Mouse (Mus musculus): ENCODE data around the gene Nck2. TPM values are rescaled to one million over a fixed set of nuclear protein-coding genes. Genes with fewer than 3 reads are reported as not detected.
A peak's percentile ranks its signal among the peaks of the same experiment; 100 is the strongest.

The Nck2 gene
- polyA plus RNA-seq, 1 experiment = 19.1 TPM

GRCm38 (mm10) chr1:43433853-43434252 is 10.5 kb upstream of the Nck2 start:
- no peaks in the 10 kb centered on the region for H3K36me3 ChIP-seq (ENCODE audit: control insufficient read depth, insufficient read depth, low read length)
- peaks cover 7% of the 10 kb centered on the region; the same call in 1 of the 2 replicates for H3K4me1 ChIP-seq (ENCODE audit: control insufficient read depth, insufficient read depth, low read length)
- peak; percentile 52 for DNase-seq
- TF ChIP-seq POLR2A (IDR thresholded peaks at IDR 0.05; ENCODE audit: low read depth, low read length) (no peak), CTCF (conservative IDR thresholded peaks at IDR 0.05; ENCODE audit: insufficient read depth, insufficient read length, low read depth, low read length) (no peak)
- H3K4me3 ChIP-seq (ENCODE audit: insufficient read depth, low read depth, low read length) = no peak overlapping the region
- no peaks in the 10 kb centered on the region for H3K27me3 ChIP-seq (replicated peaks; ENCODE audit: control insufficient read depth, insufficient read depth, low read length)
- no peak overlapping the region for H3K27ac ChIP-seq (ENCODE audit: insufficient read depth, low read depth, low read length)
- WGBS = 46% methylated on average over 4 of the region's 4 CpGs

GRCm38 (mm10) chr1:43436554-43436953 is 7.8 kb upstream of the Nck2 start:
- no peaks in the 10 kb centered on the region for H3K27me3 ChIP-seq (replicated peaks; ENCODE audit: control insufficient read depth, insufficient read depth, low read length)
- no peak overlapping the region for H3K4me3 ChIP-seq (ENCODE audit: insufficient read depth, low read depth, low read length)
- DNase-seq = no peak
- no peaks in the 10 kb centered on the region for H3K36me3 ChIP-seq (ENCODE audit: control insufficient read depth, insufficient read depth, low read length)
- no peaks in the 10 kb centered on the region; the same call in 1 of the 2 replicates for H3K4me1 ChIP-seq (ENCODE audit: control insufficient read depth, insufficient read depth, low read length)
- no peak overlapping the region for H3K27ac ChIP-seq (ENCODE audit: insufficient read depth, low read depth, low read length)
- TF ChIP-seq CTCF (conservative IDR thresholded peaks at IDR 0.05; ENCODE audit: insufficient read depth, insufficient read length, low read depth, low read length) (no peak), POLR2A (IDR thresholded peaks at IDR 0.05; ENCODE audit: low read depth, low read length) (no peak)

GRCm38 (mm10) chr1:43439261-43439660 is 5.1 kb upstream of the Nck2 start:
- Histone ChIP-seq H3K4me3 (ENCODE audit: insufficient read depth, low read depth, low read length) (no peak overlapping the region), H3K4me1 (ENCODE audit: control insufficient read depth, insufficient read depth, low read length) (no peaks in the 10 kb centered on the region; the same call in 1 of the 2 replicates), H3K36me3 (ENCODE audit: control insufficient read depth, insufficient read depth, low read length) (no peaks in the 10 kb centered on the region), H3K27ac (ENCODE audit: insufficient read depth, low read depth, low read length) (no peak overlapping the region), H3K27me3 (replicated peaks; ENCODE audit: control insufficient read depth, insufficient read depth, low read length) (no peaks in the 10 kb centered on the region)
- no peak for TF ChIP-seq POLR2A (IDR thresholded peaks at IDR 0.05; ENCODE audit: low read depth, low read length)
- no peak for TF ChIP-seq CTCF (conservative IDR thresholded peaks at IDR 0.05; ENCODE audit: insufficient read depth, insufficient read length, low read depth, low read length)
- DNase-seq = peak; percentile 57
- 70% methylated on average over 1 of the region's 1 CpGs for WGBS

- no peaks in the 10 kb centered on the region for H3K27me3 ChIP-seq (replicated peaks; ENCODE audit: control insufficient read depth, insufficient read depth, low read length)
- WGBS = 93% methylated on average over 2 of the region's 2 CpGs
- no peaks in the 10 kb centered on the region for H3K36me3 ChIP-seq (ENCODE audit: control insufficient read depth, insufficient read depth, low read length)
- TF ChIP-seq CTCF (conservative IDR thresholded peaks at IDR 0.05; ENCODE audit: insufficient read depth, insufficient read length, low read depth, low read length) (no peak), POLR2A (IDR thresholded peaks at IDR 0.05; ENCODE audit: low read depth, low read length) (no peak)
- peaks cover 8% of the 10 kb centered on the region for H3K4me1 ChIP-seq (ENCODE audit: control insufficient read depth, insufficient read depth, low read length)
- no peak overlapping the region for H3K27ac ChIP-seq (ENCODE audit: insufficient read depth, low read depth, low read length)
- H3K4me3 ChIP-seq (ENCODE audit: insufficient read depth, low read depth, low read length) = no peak overlapping the region
- DNase-seq = no peak
Measured at GRCm38 (mm10) chr1:43442568-43442967, 1.8 kb upstream of the Nck2 start.

- H3K4me1 ChIP-seq (ENCODE audit: control insufficient read depth, insufficient read depth, low read length) = peaks cover 13% of the 10 kb centered on the region
- DNase-seq = peak; percentile 84
- H3K27ac ChIP-seq (ENCODE audit: insufficient read depth, low read depth, low read length) = peak overlapping the region; percentile 61
- no peaks in the 10 kb centered on the region for H3K36me3 ChIP-seq (ENCODE audit: control insufficient read depth, insufficient read depth, low read length)
- peak overlapping the region; percentile 57 for H3K4me3 ChIP-seq (ENCODE audit: insufficient read depth, low read depth, low read length)
- no peaks in the 10 kb centered on the region for H3K27me3 ChIP-seq (replicated peaks; ENCODE audit: control insufficient read depth, insufficient read depth, low read length)
- WGBS = under 1% methylated on average over 84 of the region's 86 CpGs
- no peak for TF ChIP-seq POLR2A (IDR thresholded peaks at IDR 0.05; ENCODE audit: low read depth, low read length)
- TF ChIP-seq CTCF (conservative IDR thresholded peaks at IDR 0.05; ENCODE audit: insufficient read depth, insufficient read length, low read depth, low read length) = no peak
Measured at GRCm38 (mm10) chr1:43445170-43446088, 1.1 kb downstream of the Nck2 start.

GRCm38 (mm10) chr1:43446089-43446533 is 1.7 kb downstream of the Nck2 start:
- Histone ChIP-seq H3K4me1 (ENCODE audit: control insufficient read depth, insufficient read depth, low read length) (peaks cover 13% of the 10 kb centered on the region), H3K36me3 (ENCODE audit: control insufficient read depth, insufficient read depth, low read length) (no peaks in the 10 kb centered on the region), H3K27ac (ENCODE audit: insufficient read depth, low read depth, low read length) (peak overlapping the region; percentile 18), H3K4me3 (ENCODE audit: insufficient read depth, low read depth, low read length) (peak overlapping the region; percentile 57), H3K27me3 (replicated peaks; ENCODE audit: control insufficient read depth, insufficient read depth, low read length) (no peaks in the 10 kb centered on the region)
- DNase-seq = peak; percentile 69
- TF ChIP-seq POLR2A (IDR thresholded peaks at IDR 0.05; ENCODE audit: low read depth, low read length) (no peak), CTCF (conservative IDR thresholded peaks at IDR 0.05; ENCODE audit: insufficient read depth, insufficient read length, low read depth, low read length) (no peak)
- WGBS = under 1% methylated on average over 43 of the region's 44 CpGs

All from kidney, adult 2 months (tissue).